8 mouse cellular contexts compared by ENCODE assay signal in the genomic region with DNA sequence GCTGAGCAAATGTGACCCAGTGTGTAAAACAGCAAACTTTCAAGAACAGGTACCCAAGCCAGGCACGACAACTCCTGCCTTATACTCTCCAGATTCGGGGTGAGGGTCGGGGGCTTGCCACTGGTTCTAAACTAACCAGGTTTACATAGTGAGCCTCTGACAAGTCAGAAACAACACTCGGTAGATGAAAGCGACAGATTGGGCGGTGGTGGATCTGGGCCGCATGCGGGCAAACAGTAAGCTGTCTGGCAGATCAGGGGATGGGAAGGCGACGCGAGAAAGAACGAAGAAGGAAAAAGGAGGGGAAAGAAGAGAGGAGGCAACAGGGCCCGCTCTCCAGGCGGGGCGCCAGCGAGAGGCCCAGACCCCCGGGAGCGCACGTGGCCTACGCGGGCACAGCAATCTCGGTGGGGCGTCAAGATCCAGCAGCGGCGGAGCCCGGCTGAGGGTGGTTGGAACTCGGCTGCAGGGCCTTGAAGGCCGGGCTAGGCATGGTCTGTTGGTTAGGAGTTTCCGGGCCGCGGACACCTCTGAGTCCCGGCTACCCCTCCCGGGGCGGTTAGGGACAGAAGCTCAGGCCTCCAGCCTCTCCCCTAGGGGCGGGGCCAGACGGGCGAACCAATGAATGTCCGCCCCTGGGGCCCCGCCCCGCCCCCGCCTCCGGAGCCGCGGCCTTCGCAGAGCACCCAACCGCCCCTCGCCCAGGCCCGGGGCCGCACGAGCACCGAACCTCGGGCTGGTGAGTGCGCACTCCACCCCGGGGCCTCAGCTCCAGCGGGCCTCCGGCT. TPM values are rescaled to one million over a fixed set of nuclear protein-coding genes. Genes with fewer than 3 reads are reported as not detected.
A peak's percentile ranks its signal among the peaks of the same experiment; 100 is the strongest.
DNase-seq lines count a peak whose midpoint lies in the region; ATAC-seq lines count a peak whose summit lies in the region.

A gene (plus strand): TSS at position 405 of the 788 bp plus-strand sequence.

- ATAC-seq in hindbrain, embryonic 13.5 days (ENCODE audit: low FRiP score): peak; percentile 93

- H3K4me1 ChIP-seq in hindbrain, embryonic 13.5 days (replicated peaks): peaks cover 31% of the 10 kb centered on the region

- peak; percentile 95 for DNase-seq in NIH3T3 (ENCODE audit: low read depth)
- peak; percentile 99 for DNase-seq in cerebellum, postnatal 10 days
- DNase-seq in frontal cortex, postnatal 14 days (ENCODE audit: low spot score in 2 of 2): peak; percentile 86 to 91
- DNase-seq in layer of hippocampus, postnatal 36 days: peak; percentile 92
- peak; percentile 98 for DNase-seq in lung, postnatal 36 days
- DNase-seq in retina, postnatal 1 day: peak; percentile 96
- DNase-seq in urinary bladder, adult 18-20 months (ENCODE audit: low spot score in 2 of 2): peak; percentile 89 to 92

- WGBS in hindbrain, embryonic 13.5 days: 1% methylated on average over 53 of the region's 56 CpGs

- H3K36me3 ChIP-seq in hindbrain, embryonic 13.5 days: peaks cover 16% of the 10 kb centered on the region

- peak within 1 kb of the TSS; percentile 86 for H3K27ac ChIP-seq in hindbrain, embryonic 13.5 days

- no peaks in the 10 kb centered on the region for H3K27me3 ChIP-seq in hindbrain, embryonic 13.5 days

- no peaks in the 10 kb centered on the region for H3K9me3 ChIP-seq in hindbrain, embryonic 13.5 days

- H3K4me3 ChIP-seq in hindbrain, embryonic 13.5 days: peak within 1 kb of the TSS; percentile 78

- peak within 1 kb of the TSS; percentile 94 for H3K9ac ChIP-seq in hindbrain, embryonic 13.5 days

- peak within 1 kb of the TSS; percentile 82 for H3K4me2 ChIP-seq in hindbrain, embryonic 13.5 days

RNA-seq across cellular contexts. Expression of the gene that starts here (rescaled TPM):
- 54.4 and 57.4 TPM in 2 replicates for polyA plus RNA-seq in hindbrain, embryonic 13.5 days (2015; fragmentation: Nextera tagmentation; extraction: Ambion mirVana)
- total RNA-seq in layer of hippocampus, postnatal 36 days (2021): 10 to 100 TPM; 69.3 to 74.9 TPM

Comparison
In these comparisons a context has a peak if more than half of its experiments do, and no peak if none do; other contexts are left out.
1. Peak in every context shown above with its lines: DNase-seq, ATAC-seq, H3K4me3 ChIP-seq and H3K27ac ChIP-seq.